Mouse (Mus musculus) T-helper 2 cell (primary cell): ENCODE data around the gene Bnip3.

ENCODE experiments used
- in situ Hi-C: fragments of 300-600 bp; cut with MboI, MseI; formaldehyde crosslinking; loops from one replicate; pipeline ENCODE4 v1.15.1; 2025; ENCODE audit warnings: high pct_unique_total_duplicates

Gene Bnip3

DNA sequence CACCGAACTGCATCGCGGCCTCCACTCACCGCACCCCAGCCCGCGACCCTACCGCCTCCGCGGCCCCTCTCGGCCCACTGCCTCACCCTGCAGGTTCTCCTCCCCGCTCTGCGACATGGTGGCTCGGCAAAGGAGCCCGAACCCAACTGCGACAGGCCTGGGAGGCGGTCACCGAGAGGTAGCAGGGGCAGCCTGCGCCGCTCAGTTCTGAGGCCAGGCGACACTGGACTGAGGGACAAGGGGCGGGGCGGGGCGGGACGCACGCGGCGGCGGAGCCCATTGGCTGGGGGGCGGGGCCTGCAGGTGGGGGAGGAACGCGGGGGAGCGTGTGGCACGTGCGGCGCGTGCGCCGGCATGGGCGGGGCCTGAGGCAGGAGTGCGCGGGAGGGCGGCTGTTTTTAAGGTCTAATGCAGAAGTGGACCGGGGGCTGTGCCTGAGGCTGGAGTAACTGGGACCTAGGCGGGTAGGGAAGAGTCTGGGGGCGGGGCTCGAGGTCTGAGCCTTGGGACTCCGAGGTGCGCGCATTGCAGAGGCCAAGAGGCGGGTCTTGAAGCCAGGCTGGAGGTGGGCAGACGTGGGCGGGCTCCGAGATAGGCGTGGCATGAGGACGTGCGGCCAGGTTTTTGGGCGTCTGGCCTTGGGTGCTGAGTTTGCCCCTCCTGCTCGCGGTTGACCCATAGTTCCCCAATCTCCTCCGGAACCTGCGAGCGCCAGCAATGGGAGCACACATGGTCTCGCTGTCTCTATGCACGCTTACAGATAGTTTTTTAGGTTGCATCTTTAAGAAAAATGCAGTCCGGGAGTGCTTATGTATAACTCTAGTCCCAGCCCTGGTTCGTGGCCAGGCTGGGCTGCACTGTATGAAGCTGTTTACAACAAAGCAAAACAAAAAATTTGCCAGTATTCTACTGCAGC lies at the start of gene Bnip3:
TSS of gene Bnip3 (minus strand) at position 243 of the 916 bp plus-strand sequence.
- in situ Hi-C loops, result loop anchor here (5.0 kb wide), 1 partner anchor 62 kb away; the partner anchor contains the start of genes Mapk1ip1 and Ppp2r2d

DNA sequence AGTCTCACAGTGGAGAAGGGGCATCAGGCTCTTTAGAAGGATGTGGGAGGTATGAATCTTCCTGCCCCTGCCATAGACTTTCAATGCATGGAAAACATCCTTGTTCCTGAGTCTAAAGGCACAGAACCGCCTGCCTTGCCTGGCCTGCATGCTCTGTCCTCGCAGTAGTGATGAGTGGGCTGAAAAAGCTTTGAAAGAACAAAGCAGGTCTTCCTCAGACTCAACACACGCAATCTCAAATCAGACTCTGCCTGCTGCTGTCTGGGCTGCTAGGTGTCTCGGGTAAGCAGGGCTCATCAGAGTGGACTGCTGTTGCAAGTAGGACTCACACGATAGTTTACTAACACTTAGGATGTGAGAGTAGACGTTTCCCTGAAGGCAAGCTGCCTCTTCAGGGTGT lies 47.8 kb upstream of the Bnip3 start:
- in situ Hi-C loops, result no loop called here

DNA sequence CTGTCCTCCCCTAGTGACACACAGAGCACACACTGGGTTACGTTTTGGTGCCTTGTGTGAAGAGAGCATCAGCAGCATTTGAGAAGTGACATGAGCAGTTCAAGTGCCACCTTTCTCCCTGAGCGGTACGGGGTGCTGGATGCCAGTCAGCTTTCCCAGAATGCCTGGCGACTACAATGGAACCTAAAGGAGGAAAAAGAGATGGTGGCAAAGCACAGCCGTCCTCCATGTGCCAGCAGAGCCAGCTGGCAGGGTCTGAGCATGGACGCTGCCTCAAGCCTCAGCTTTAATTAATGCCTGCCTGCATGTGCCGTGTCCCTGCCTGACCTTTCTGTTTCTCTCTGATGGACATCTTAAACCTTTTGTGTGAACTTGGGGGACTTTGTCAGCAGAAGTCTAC lies 46.5 kb upstream of the Bnip3 start:
- in situ Hi-C loops, result no loop called here

DNA sequence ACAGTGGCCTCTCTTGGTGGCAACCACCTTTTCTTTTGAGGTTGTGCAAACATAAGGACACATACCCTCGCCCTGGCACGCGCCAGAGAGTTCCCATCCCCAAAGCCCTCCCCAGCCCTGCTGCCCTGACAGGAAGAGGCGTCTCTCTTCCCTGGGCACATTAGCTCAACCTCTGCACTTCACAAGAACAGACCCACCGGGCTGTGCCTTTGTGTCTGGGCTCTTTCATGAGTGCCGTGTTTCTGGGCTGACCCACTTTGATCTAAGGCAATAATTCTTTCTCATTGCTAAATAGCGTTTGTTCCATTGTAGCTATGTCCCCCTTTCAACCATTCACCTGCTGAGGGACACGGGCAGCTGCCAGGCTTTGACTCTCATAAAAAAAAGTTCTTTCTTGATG lies 39.0 kb upstream of the Bnip3 start:
- in situ Hi-C loops, result loop anchor here (5.0 kb wide), 1 partner anchor 64 kb away; no protein-coding TSS in a partner anchor

DNA sequence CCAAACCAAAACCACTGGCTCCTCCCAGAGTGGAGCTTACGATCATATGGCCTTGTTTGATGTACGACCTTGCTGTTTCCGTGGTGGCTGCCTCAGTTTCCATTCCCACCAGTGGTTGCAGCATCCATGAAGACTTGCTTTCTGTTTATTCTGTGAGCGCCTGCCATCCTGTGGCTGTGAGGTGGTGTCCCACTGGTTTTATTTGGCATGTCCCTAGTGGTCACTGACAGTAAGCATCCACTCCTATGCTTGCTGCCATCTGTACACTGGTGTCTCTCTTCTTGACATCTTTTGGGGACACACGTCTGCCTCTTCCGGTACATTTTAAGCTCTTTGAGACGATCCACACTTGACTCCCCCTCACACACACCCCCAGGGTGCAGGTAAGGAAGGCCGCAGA lies 38.4 kb upstream of the Bnip3 start:
- in situ Hi-C loops, result loop anchor here (5.0 kb wide), 1 partner anchor 65 kb away; no protein-coding TSS in a partner anchor

DNA sequence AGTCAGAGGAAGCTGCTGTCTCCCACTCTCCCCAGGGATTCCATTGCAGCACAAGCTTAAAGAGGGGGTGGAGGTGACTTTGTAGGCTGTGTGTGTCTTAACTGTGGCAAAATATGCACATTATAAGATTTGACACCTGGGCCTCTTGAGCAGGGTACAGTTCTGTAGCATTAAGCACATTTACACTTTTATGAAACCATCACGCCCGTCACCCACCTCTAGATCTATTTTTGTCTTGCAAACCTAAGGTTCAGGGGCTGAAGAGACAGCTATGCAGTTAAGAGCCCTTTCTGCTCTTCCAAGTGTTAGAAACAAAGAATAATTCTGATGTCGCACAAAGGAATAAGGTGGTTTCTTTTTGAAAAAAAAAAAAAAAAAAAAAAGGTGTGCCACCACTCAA lies 36.3 kb upstream of the Bnip3 start:
- in situ Hi-C loops, result loop anchor here (5.0 kb wide), 1 partner anchor 67 kb away; no protein-coding TSS in a partner anchor

DNA sequence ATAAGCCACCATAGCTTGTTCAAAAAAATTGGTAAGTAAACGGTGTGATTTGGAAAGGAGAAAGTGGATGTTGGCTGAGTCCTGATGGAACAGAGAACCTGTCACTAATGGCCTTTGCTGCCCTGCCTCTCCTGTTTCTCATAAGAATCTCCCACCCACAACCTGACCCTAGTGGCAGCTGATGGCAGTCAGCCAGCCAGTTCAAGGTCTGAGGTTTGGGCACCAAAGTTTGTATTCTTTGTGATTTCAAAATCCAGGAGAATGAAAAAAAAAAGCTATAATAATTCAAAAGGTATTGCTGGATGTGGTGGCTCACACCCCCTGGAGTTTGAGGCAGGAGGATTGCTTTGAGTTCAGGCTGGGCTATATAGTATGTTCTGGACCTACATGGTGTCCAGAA lies 33.0 kb upstream of the Bnip3 start:
- in situ Hi-C loops, result no loop called here

DNA sequence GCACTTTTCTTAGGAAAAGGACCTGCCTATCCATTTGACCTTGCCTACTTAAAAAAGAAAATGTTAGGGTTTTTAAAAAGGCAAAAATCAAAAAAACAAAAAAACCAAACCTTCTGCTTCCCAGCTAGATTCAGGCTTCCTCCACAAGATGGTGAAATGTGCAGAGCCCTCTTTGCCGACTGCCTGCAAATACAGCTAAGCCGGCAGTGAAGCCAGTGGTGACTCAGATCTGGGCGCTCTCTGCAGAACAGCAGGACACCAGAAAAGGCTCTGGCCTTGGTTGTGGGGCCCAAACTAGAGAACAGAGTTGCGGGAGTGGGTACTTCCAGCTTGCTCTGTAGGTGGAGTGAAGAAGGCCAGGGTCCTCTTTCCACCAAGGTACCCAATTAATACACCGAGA lies 32.3 kb upstream of the Bnip3 start:
- in situ Hi-C loops, result no loop called here

DNA sequence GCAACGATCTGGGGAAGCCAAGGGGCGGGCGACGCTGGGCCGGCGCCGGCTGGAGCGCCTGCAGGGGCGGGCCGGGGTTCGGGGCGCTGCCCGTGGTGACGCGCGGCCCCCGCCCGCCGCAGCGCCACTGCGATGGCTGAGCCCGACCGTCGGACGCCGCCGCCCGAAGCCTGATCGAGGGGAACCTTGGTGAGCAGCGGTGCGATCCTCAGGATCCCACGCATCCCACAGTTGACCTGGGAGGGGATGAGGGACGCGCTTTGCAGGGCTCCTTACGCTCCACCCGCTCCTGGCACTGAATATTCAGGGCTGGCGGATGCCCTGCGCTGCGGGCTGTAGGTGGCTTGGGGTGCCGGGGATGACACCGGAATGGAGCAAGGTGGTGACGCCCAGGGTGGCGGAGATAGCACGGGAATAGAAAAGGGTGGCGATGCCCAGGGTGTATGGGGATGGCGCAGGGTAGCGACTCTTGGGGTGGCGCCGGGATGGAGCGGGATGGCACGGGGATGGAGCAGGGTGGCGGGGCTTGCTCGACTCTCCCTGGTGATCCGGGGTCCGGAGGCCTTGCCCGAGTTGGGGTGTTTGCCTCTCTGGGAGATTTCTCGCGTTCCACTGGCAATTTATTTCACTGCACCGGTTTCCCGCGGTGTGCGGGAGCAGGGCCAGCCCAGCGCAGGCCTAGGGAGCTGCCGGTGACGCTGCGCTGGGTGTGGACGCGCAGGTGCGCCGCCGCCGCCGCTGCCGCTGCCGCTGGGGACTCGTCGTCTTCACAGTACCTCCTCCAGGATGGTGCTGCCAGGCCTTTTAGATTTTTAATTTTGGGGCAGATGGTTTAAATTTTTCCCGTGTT lies 31.5 kb upstream of the Bnip3 start, which contains the start of gene Jakmip3:
TSS of gene Jakmip3 (plus strand) at position 119 of the 850 bp plus-strand sequence.
- in situ Hi-C loops, result no loop called here

DNA sequence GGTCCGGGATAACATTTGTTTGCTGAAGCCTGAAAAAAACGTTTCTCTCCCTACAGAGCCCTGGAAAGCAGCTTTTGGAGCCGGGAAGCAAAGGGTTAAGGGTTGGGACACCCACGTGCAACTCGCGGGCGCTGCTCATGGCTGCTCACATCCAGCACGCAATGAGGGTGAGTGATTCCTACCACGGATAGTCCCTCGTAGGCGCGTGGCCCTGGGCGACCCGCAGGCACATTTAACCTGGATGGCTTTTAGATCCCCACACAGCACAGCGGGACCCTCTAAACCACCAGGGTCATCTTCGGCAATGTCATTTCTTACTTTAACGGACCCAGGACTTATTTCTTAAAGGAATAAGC lies 30.9 kb upstream of the Bnip3 start:
- in situ Hi-C loops, result no loop called here

DNA sequence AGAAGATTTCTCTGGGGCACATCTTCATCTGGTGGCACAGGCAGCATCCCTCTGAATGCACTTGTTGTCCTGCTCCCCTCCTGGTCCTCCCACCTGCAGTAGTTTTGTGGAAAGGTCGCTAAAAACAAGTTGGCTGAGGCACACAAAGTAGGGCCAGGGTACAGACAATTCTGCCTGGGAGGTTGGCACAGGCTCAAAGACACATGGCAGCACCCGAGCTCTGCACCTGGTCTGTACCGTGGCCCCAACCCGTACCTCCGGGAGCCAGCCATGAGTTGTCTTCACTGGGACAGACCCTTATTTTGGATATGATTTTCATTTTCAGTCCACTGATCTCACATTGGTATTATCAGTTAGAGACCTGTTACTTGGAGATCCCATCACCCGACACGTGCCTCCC lies 29.7 kb upstream of the Bnip3 start:
- in situ Hi-C loops, result no loop called here

DNA sequence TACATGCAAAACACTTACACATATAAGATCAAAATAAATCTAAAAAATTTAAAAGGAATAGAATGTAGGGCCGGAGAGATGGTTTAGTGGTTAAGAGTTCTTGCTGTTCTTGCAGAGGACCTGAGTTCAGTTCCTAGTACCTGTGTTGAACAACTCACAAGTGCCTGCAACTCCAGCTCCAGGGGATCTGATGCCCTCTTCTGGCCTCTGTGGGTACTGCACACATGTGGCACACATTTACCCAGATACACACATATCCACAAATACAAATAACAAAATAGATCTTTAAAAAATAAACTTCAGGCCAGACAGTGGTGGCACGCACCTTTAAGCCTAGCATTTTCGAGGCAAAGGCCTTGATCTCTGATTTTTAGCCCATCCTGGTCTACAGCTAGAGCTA lies 25.2 kb upstream of the Bnip3 start:
- in situ Hi-C loops, result no loop called here

DNA sequence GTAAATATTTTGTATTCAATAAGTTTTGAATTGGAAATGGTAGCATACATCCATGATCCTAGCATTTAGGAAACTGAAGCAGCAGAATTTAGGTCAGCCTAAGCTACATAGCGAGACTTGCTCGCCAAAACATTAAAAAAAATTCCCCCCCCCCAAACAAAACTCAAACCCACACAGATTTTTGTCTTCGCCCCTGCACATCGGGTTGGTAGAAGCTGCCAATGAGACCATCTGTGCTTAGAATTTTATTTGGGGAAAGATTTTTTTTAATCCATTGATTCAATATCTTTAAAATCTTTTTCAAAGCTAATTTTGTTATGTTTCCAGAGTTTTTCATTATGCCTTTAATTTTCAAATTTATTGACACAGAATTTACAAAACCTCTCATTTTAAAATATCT lies 19.1 kb upstream of the Bnip3 start:
- in situ Hi-C loops, result no loop called here

DNA sequence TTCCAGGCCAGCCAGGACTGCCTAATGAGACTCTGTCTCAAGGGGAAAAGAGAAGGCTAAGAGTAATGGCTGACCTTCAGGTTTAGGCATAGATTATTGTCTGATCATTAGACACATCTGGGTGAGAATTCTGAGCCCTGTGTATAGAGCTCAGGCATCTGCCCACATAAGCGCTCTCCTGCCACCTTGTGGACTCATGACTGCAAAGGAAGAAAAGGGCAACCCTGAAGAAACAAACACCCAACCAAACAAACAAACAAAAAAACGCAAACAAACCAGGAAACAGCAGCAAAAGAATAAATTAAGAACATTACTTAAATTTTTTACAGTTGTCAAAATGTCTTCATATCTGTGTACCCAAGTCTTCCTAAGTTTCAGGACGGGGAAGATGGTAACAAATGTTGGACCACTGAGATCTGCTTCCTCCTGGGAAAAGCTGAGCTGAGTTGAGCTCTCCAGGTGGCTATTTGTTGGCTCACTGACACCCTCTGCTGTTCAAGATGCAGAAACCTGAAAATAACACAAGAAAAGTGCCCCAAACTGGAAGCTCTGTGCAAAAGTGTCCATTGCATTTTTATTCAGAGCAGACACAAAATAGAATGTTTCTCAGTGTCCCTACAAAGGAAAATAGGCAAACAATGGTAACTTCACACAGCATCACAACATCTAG lies 14.6 kb upstream of the Bnip3 start:
- in situ Hi-C loops, result no loop called here

DNA sequence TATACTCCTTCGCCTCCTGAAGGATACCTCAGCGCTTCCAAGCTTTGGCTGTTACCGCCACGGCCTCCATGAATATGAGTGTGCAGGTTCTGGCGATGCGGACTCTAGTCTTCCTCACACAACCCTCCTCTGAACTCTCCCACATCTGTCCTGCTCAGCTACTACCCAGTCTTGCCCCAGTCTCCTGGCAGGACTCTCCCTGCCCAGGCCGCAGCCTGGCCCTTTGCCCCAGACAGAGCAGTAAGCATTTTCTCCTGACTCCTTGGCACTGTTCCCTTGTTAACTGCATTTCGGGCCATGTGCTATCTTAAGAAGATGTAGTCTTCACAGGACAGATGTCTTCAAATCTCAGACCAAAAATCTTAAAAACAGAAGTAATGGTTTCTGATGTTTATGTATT lies 12.3 kb upstream of the Bnip3 start:
- in situ Hi-C loops, result no loop called here

DNA sequence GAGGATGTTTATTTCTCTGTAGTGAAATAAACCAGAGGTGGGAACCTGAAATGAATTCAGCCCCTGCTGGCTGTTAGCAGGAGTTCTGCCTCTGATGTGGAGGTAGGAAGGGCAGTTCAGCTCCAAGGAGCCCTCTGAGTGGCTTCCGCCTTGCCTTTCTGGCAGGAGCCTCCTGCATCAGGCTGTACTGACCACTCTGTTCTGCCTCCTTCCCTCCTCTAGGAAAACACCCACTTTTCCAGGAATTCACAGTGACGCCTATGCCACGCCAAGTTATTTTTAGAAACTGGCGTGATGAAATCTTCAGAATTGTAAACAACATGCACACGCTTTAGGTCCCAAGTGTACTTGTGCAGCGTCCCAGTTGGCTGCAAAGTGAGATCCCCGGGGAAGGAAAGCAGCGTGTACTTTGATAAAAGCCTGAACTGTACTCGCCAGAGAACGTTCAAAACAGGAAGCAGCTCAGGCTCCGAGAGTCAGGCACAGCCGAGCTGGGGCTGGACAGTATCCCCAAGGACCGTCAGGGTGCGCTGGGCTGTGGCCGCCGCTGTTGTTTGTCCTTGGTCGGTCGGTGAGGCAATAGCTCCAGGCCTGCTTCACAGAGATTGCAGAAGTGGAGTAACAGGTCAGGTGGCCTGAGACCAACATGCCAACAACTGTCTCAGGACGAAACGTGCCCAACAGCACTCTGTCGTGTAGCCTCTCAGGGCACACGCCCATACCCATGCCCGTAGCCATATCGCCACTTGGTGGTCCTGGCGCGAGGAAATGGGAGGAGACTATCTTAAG lies 10.0 kb upstream of the Bnip3 start:
- in situ Hi-C loops, result no loop called here

DNA sequence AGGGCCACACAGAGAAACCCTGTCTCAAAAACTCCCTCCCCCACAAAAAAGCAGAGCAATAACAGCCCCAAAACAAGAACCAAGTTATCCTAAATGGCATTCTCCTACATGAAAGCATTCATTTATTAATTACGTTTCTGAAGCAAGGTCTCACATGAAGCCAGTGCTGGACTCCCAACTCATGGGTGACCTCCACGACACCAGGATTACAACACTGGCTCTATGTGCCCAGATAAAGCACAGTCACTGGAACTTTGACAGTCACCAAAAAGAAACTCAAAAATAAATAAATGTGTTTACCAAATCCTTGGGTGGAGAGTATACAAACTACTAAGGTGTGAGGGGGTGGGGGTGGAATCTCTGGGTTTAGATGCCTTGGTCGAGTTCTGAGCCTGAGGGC lies 4.3 kb upstream of the Bnip3 start:
- in situ Hi-C loops, result loop anchor here (5.0 kb wide), 1 partner anchor 66 kb away; the partner anchor contains the start of genes Mapk1ip1 and Ppp2r2d

DNA sequence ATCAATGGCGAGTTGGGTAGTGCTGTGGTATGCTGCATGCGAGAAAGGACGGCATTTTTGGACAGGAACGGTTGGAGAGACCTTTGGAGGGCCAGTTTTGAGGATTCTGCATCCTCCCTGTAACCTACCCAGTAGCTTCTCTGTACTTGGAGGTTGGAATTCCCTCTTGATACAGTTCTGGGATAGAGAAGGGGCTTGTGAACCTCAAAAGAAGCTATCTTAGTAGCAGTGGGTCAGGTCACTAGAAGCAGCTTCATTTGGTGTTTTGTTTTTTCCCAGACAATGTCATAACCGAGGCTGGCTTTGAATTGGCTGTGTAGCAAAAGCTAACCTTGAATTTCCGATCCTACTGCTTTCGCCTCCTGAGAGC lies 859 bp upstream of the Bnip3 start:
- in situ Hi-C loops, result loop anchor here (5.0 kb wide), 1 partner anchor 63 kb away; the partner anchor contains the start of genes Mapk1ip1 and Ppp2r2d

DNA sequence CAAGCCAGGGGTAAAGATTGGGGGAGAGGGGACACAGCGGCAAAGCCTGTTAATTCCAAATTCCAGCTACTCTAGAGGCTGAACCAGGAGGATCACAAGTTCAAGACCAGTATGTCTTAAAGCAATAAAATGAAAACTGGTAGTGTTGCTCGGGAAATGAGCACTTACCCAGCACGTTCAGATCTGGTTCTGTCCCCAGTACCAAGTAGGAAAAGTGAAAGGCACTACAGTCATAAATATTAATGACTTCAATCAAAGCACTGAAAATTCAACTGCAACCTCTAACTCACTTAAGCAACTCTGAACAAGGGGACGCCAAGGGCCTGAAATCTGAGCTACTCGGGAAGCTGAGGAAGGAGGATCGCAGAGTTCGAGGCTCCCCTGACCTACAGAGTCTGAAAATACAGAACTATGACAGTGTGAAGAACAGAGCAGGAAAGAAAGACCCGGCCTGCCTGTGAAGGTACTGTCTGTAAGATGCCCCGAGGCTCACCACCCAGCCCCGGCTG lies 497 bp downstream of the Bnip3 start:
- in situ Hi-C loops, result no loop called here

DNA sequence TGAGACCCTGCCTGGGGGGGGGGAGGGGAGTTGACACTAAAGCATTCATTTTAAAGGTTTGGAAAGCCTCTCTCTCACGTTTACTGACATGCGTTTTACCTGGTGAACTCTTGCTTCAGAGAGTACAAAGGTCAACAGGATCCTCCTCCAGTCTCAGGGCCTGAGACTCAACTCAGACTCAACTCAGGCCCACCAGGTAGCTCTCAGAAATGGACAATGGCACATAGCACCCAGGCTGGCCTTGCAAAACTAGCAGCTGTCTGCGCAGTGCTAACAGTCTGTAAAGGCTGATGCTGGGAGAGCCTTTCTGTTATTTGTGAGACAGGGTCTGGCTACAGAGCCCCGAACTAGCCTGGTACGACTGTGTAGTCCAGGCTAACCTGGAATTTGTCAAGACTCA lies 1.3 kb downstream of the Bnip3 start:
- in situ Hi-C loops, result no loop called here

DNA sequence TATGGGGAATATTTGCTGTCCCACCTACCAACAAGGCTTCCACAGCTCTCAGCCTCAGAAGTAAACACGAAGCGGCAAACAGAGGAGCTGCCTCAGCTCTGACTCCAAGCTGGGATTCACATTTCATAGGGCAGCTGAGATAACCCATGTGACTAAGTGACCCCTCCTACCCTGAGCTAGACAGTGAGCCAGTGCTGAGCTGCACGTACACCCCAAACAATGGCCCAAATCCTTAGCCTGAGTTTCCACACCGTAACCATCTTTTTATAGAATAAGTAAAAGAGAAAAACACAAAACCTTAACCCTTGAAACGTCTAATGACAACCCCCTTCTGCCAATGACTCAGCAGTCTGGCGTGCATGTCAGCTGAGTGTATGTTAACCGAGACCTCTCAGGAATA lies 2.3 kb downstream of the Bnip3 start:
- in situ Hi-C loops, result no loop called here
